Mouse (Mus musculus) embryonic facial prominence, embryonic 15.5 days (tissue): ENCODE results near the gene Klhl20. TPM values are rescaled to one million over a fixed set of nuclear protein-coding genes. Genes with fewer than 3 reads are reported as not detected.

Source experiments
- ATAC-seq: fragments of 200-750 bp; cut with Nextera tagmentation; 2 replicates; pipeline ENCODE4 v1.8.0; 2017; ENCODE audit warnings: low read depth, moderate TSS enrichment; ENCODE audit not compliant: insufficient number of reproducible peaks, low FRiP score, low TSS enrichment
- H3K27ac ChIP-seq: fragments of 300-500 bp; sonication (generic); replicated peaks from 2 replicates; pipeline ENCODE4 v1.5.1; 2015; ENCODE audit warnings: mild to moderate bottlenecking, inconsistent platforms
- H3K27me3 ChIP-seq: fragments of 300-500 bp; sonication (generic); 2 replicates; pipeline ENCODE4 v1.6.1; 2015; ENCODE audit warnings: inconsistent platforms
- H3K36me3 ChIP-seq: fragments of 300-500 bp; sonication (generic); 2 replicates; pipeline ENCODE4 v1.6.1; 2015; ENCODE audit warnings: mild to moderate bottlenecking, inconsistent platforms
- H3K4me1 ChIP-seq: fragments of 300-500 bp; sonication (generic); 2 replicates; pipeline ENCODE4 v1.6.1; 2015; ENCODE audit warnings: inconsistent platforms
- H3K4me2 ChIP-seq: fragments of 300-500 bp; sonication (generic); replicated peaks from 2 replicates; pipeline ENCODE4 v1.6.1; 2015; ENCODE audit warnings: mild to moderate bottlenecking, inconsistent platforms
- H3K4me3 ChIP-seq: fragments of 300-500 bp; sonication (generic); replicated peaks from 2 replicates; pipeline ENCODE4 v1.5.1; 2015; ENCODE audit warnings: mild to moderate bottlenecking, inconsistent platforms
- H3K9ac ChIP-seq: fragments of 300-500 bp; sonication (generic); 2 replicates; pipeline ENCODE4 v1.6.1; 2015; ENCODE audit warnings: inconsistent platforms
- H3K9me3 ChIP-seq: fragments of 300-500 bp; sonication (generic); replicated peaks from 2 replicates; pipeline ENCODE4 v1.6.1; 2016; ENCODE audit warnings: inconsistent platforms
- WGBS: fragments of 180-500 bp; shearing (Covaris S2); methylation state at CpG from one replicate; pipeline ENCODE4 v1.1.7; 2015; 5-methylcytosine and 5-hydroxymethylcytosine counted together
- polyA plus RNA-seq: library from polyadenylated mRNA; unstranded; fragments of >200 nt; fragmentation: Nextera tagmentation; extraction: Ambion mirVana; gene quantifications from 2 replicates; pipeline ENCODE4 v1.2.1, GENCODE M21; 2015

The Klhl20 gene
- polyA plus RNA-seq, 1 experiment from 2014 or later, result 17.2 TPM

DNA sequence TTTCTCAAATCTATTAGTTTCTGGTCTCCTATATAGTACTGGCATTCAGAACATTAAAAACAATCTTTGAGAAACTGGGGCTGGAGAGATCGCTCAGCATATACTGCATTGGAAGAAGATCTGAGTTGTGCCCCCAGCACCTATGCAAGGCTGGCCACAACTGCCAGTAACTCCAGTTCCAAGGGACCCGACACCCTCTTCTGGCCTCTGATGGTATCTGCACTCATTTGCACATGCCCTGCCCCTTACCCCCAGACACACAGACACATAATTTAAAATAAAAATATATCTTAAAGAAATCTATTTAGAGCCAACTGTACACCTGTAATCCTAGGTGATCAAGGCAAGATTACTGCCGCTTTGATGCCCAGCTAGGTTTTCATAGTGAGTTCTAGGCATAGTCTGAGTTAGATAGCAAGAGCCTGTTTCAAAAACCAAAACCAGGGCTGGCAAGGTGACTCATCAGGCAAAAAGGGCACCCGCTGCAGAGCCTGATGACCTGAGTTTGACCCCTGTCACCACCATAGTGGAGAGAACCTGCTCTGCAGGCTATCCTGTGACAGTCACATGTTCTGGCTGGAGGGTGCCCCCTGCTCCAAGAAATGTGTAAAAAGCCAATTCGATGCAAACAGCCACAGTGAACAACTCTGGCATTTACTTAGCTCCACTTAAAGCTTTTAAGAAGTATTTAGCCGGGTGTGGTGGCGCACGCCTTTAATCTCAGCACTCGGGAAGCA is 8.9 kb upstream of the Klhl20 start:
- ATAC-seq, result no peak
- Histone ChIP-seq H3K9ac (no peak overlapping the region), H3K27me3 (no peaks in the 10 kb centered on the region), H3K9me3 (no peaks in the 10 kb centered on the region), H3K4me2 (no peak overlapping the region), H3K36me3 (no peaks in the 10 kb centered on the region), H3K27ac (no peak overlapping the region), H3K4me1 (peaks cover 5% of the 10 kb centered on the region; the same call in 1 of the 2 replicates), H3K4me3 (no peak overlapping the region)
- WGBS, result 81% methylated on average over 9 of the region's 9 CpGs

DNA sequence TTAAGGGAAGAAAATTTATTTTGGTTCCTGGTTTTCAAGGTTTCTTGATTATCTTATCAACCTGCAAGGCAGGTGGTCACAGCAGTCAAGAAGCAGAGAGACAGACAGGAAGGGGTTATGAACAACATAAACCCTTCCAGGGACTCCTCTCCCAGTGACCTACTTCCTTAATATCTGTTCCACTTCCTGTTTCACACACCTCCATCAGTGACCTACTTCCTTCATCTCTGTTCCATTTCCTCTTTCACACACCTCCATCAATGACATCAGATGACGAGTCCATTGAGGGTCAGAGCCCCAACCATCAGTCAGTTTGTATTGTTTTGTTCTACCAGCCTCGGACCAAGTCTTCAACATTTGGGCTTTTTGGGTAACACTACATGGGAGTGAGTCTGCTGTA is 8.2 kb upstream of the Klhl20 start:
- Histone ChIP-seq H3K27me3 (no peaks in the 10 kb centered on the region), H3K9ac (no peak overlapping the region), H3K9me3 (no peaks in the 10 kb centered on the region), H3K4me2 (no peak overlapping the region), H3K4me1 (peaks cover 5% of the 10 kb centered on the region; the same call in 1 of the 2 replicates), H3K27ac (no peak overlapping the region), H3K4me3 (no peak overlapping the region), H3K36me3 (no peaks in the 10 kb centered on the region)
- WGBS, result 82% methylated on average over 2 of the region's 2 CpGs
- ATAC-seq, result no peak

DNA sequence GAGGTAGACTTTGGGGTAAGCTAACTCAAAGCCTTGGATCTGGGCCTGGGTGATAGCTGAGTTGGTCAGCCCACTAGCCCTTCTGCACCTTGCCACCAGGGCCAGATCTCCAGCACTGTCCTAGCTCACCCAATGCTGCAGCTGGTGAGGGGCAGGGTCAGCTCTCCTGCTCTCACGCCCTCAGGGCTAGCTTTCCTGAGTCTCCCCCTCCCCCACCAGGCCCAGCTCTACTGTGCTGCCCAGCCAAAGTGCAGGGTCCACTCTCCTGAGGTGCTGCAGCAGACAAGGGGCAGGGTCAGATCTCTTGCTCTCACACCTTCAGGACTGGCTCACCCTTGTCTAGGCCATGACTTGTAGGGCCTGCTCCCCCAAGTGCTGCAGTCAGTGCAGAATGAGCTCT is 4.8 kb downstream of the Klhl20 start:
- no peak overlapping the region for H3K4me2 ChIP-seq
- 0 out of 2 replicates have a peak, but pooled peaks have one; percentile 43 for ATAC-seq
- WGBS, result 75% methylated on average over 1 of the region's 1 CpGs

DNA sequence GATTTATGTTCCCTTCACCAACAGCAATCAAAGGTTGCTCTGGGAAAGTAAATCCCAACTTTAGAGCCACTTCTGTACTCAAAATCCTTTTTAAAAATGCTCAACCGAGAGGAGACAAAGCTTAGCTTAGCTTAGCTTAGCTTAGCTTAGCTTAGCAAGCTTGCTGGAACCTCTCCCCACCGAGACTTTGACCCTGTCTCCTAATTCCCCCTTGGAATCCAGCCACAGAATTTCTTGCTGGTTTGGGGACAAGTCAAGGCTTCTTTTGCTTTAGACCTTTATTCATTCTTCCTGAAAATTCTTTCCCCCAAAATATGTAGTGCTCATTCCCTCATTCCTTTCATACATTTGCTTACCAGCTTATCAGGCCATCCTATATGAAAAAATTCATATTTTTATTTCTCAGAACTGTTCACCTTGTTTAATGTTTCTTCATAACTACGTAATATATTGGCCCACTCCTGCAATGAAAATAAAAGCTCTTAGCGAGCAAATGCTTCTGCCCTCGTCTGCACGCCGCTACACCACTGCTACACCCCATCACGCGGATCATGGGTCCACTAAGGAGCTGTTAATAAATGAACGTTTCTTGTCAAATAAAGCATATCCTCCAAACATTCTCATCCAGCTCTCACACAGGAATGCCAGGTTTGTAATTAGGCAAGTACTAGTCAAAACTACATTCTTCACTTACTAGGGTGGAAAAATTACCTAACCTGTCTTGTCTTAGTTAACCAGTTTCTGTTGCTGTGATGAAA is 8.5 kb downstream of the Klhl20 start:
- Histone ChIP-seq H3K4me3 (no peak overlapping the region), H3K4me2 (no peak overlapping the region), H3K27ac (no peak overlapping the region), H3K36me3 (peaks cover 5% of the 10 kb centered on the region; the same call in 1 of the 2 replicates), H3K4me1 (no peaks in the 10 kb centered on the region), H3K27me3 (no peaks in the 10 kb centered on the region), H3K9ac (no peak overlapping the region), H3K9me3 (no peaks in the 10 kb centered on the region)
- 90% methylated on average over 10 of the region's 10 CpGs for WGBS
- no peak for ATAC-seq

More for the DNA sequence above, 4.8 kb downstream of the Klhl20 start:
- Histone ChIP-seq H3K36me3 (peaks cover 5% of the 10 kb centered on the region; the same call in 1 of the 2 replicates), H3K9me3 (no peaks in the 10 kb centered on the region), H3K4me3 (no peak overlapping the region), H3K4me1 (peaks cover 9% of the 10 kb centered on the region), H3K27ac (no peak overlapping the region), H3K9ac (no peak overlapping the region), H3K27me3 (no peaks in the 10 kb centered on the region)

DNA sequence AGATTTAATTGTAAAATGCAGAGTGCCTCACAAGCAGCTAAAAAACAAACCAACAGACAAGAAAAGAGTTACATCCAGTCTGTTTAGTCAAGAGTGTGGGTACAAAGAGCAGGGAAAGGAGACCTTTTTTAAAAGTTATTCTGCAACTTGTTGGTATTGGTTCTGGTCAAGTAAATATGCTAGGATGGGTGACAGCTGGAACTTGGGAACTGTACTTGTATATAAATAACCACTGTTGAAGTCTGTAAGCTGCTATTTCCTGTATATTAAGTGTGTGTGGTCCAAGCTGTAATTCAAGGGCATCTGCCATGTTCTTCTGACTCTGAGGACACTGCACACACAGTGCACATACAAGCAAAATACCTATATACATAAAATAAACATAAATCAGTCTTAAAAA is 16.7 kb downstream of the Klhl20 start:
- H3K4me2 ChIP-seq, result no peak overlapping the region
- no peaks in the 10 kb centered on the region for H3K27me3 ChIP-seq
- H3K9me3 ChIP-seq, result no peaks in the 10 kb centered on the region
- H3K4me3 ChIP-seq, result no peak overlapping the region
- no peak overlapping the region for H3K9ac ChIP-seq
- ATAC-seq, result no peak
- no peak overlapping the region for H3K27ac ChIP-seq
- no peaks in the 10 kb centered on the region for H3K4me1 ChIP-seq
- 0 out of 2 replicates have a peak, but pooled peaks cover under 1% of the 10 kb centered on the region for H3K36me3 ChIP-seq

DNA sequence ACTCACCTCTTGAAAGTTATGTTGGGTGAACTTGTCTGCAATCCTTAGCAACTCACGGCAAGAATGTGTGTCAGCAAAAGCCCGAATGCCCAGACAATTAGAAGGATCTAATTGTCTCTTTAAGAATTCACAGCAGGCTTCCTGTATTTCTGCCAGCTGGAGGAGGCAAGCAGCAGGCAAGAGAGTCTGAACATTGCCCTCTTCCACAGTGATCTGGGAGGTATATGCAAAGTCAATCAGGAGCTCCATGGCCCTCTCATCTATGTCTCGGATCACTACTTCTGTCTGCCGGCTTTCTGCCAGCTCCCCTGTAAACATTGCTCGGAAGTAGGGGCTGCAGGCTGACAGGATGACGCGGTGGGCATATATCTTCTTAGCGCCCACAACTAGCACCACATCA is 22.1 kb downstream of the Klhl20 start:
- H3K9me3 ChIP-seq, result no peaks in the 10 kb centered on the region
- H3K4me2 ChIP-seq, result no peak overlapping the region
- no peak for ATAC-seq
- H3K27ac ChIP-seq, result no peak overlapping the region
- H3K9ac ChIP-seq, result no peak overlapping the region
- 90% methylated on average over 8 of the region's 8 CpGs for WGBS
- H3K27me3 ChIP-seq, result no peaks in the 10 kb centered on the region
- no peak overlapping the region for H3K4me3 ChIP-seq
- peaks cover 20% of the 10 kb centered on the region for H3K36me3 ChIP-seq
- no peaks in the 10 kb centered on the region for H3K4me1 ChIP-seq

DNA sequence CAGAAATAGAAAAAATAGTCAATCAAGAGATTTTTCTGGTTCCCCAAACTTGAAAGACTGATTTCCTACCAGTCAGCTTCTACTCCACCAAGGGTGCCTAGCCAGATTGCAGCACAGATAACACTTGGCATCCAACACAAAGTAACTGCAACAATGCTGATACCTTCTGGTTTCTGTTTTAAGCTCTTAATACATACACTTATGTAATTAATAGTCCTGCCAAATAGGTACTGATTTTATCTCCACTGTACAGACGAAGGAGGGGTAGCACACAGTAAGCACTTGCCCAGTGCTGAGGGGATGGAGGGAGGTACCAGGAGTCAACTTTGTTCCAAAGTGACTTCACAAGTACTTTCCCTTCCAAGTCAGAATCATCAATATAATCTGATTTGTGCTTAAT is 27.5 kb downstream of the Klhl20 start:
- Histone ChIP-seq H3K4me3 (no peak overlapping the region), H3K36me3 (peaks cover 27% of the 10 kb centered on the region), H3K27ac (no peak overlapping the region), H3K4me2 (no peak overlapping the region), H3K4me1 (no peaks in the 10 kb centered on the region), H3K9ac (no peak overlapping the region), H3K9me3 (no peaks in the 10 kb centered on the region), H3K27me3 (no peaks in the 10 kb centered on the region)
- no peak for ATAC-seq
- WGBS, result 68% methylated on average over 1 of the region's 1 CpGs

DNA sequence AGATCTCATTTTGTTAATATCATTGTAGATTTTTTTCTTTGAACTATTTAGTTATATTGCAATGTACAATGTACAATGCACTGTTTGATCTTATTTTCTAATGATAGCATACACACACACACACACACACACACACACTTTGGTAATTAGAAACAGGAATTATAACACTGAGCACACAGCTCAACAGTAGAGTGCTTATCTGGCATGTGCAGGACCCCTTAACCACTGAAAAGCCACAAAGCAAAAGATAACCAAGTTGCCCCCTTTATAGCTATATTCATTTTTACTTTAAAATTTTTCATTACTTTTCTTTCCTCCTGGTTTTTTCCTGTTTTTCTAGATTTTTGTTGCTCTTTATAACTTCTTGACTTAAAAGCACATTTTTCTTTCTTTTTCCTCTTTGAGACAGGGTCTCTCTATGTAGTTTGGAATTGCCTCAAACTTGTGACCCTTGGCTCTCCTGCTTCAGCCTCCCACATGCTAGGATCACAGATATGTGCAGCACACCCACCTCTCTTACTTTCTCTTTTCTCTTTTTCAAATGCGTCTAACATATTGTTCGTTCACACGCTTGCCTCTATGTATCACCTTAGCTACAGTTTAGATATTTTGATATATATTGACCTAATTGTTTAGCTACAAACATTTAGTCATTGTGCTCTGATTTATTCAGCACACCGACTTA is 31.4 kb downstream of the Klhl20 start:
- ATAC-seq, result no peak
- H3K27ac ChIP-seq, result no peak overlapping the region
- no peaks in the 10 kb centered on the region for H3K4me1 ChIP-seq
- no peaks in the 10 kb centered on the region for H3K27me3 ChIP-seq
- H3K9ac ChIP-seq, result no peak overlapping the region
- H3K4me2 ChIP-seq, result no peak overlapping the region
- H3K9me3 ChIP-seq, result no peaks in the 10 kb centered on the region
- H3K36me3 ChIP-seq, result peaks cover 37% of the 10 kb centered on the region
- WGBS, result 96% methylated on average over 4 of the region's 4 CpGs
- H3K4me3 ChIP-seq, result no peak overlapping the region

DNA sequence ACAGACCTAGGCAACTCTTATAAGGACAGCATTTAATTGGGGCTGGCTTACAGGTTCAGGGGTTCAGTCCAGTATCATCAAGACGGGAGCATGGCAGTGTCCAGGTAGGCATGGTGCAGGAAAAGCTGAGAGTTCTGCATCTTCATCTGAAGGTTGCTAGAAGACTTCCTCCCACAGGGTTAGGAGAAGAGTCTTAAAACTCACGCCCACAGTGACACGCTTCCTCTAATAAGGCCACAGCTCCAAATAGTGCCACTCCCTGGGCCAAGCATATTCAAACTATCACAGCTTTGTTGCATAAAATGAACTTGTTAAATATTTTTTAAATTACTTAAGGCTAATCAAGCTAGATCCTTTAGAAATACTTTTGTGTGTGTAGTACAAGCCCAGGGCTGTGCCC is 54.1 kb downstream of the Klhl20 start:
- Histone ChIP-seq H3K36me3 (peaks cover 14% of the 10 kb centered on the region; the same call in 1 of the 2 replicates), H3K27me3 (no peaks in the 10 kb centered on the region), H3K4me3 (no peak overlapping the region), H3K27ac (no peak overlapping the region), H3K9ac (no peak overlapping the region), H3K4me2 (no peak overlapping the region), H3K9me3 (no peaks in the 10 kb centered on the region), H3K4me1 (peaks cover 18% of the 10 kb centered on the region)
- no peak for ATAC-seq
- WGBS, result 87% methylated on average over 3 of the region's 3 CpGs

DNA sequence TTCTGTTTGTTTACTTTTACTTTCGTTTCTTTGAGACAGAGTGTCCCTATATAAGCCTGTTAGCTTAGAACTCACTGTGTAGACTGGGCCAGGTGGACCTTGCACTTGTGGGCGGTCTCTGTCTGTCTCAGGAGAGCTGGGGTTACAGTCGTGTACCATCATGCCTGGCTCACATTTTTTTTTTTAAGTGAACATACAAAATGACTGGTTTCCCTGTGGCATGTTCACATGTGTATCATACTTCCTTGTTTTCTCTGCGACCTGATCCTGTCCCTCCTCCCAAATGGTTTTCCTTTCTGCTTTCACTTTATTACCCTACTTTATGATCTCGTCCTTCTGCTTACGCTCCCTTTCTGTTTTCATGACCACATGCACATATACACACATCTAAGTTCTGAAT is 55.1 kb downstream of the Klhl20 start:
- H3K27ac ChIP-seq, result no peak overlapping the region
- H3K36me3 ChIP-seq, result peaks cover 10% of the 10 kb centered on the region; the same call in 1 of the 2 replicates
- H3K4me2 ChIP-seq, result no peak overlapping the region
- H3K4me3 ChIP-seq, result no peak overlapping the region
- H3K27me3 ChIP-seq, result no peaks in the 10 kb centered on the region
- no peaks in the 10 kb centered on the region for H3K9me3 ChIP-seq
- H3K9ac ChIP-seq, result no peak overlapping the region
- ATAC-seq, result no peak
- H3K4me1 ChIP-seq, result peaks cover 28% of the 10 kb centered on the region
- WGBS, result 83% methylated on average over 6 of the region's 6 CpGs

DNA sequence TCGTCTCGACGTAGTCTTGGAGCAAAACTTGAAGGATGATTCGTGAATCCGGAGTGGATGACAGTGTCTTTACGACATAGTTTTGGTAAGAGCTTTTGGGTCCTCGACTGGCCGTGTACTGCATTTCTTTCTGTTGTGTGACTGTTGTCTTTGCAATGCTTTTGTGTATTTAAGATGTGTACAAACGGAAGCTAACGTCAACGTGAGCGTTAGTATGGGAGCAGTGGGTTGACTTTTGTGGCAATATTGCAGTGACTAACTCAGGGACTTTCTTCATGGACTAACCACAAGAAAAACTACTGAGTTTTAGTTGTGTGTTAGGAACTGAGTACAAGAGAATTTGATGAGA is 60.1 kb downstream of the Klhl20 start:
- 0 out of 2 replicates have a peak, but pooled peaks cover 3% of the 10 kb centered on the region for H3K36me3 ChIP-seq
- H3K4me2 ChIP-seq, result peak overlapping the region; percentile 62
- H3K9me3 ChIP-seq, result no peaks in the 10 kb centered on the region
- peak overlapping the region; percentile 74; the same call in 1 of the 2 replicates for H3K27ac ChIP-seq
- WGBS, result under 1% methylated on average over 12 of the region's 12 CpGs
- no peak for ATAC-seq
- peak overlapping the region; percentile 54 for H3K9ac ChIP-seq
- H3K4me3 ChIP-seq, result peak overlapping the region; percentile 63
- no peaks in the 10 kb centered on the region for H3K27me3 ChIP-seq
- peaks cover 32% of the 10 kb centered on the region for H3K4me1 ChIP-seq
